Mouse (Mus musculus) brain, embryonic 18.5 days (tissue): ENCODE measurements around the gene Ap3d1.
A peak's percentile ranks its signal among the peaks of the same experiment; 100 is the strongest.

Experiments used
- DNase-seq: peaks from one replicate; pipeline ENCODE4 v3.0.0-alpha.2; 2012; ENCODE audit warnings: low read depth, low spot score

Gene Ap3d1

GRCm38 (mm10) chr10:80703643-80704042 is 38.4 kb downstream of the Ap3d1 start:
- DNase-seq: no peak

- peak; percentile 84 for DNase-seq
These were observed 39.3 kb downstream of the Ap3d1 start for GRCm38 (mm10) chr10:80702536-80703390.

GRCm38 (mm10) chr10:80701721-80702535 is 40.1 kb downstream of the Ap3d1 start, which contains the start of the genes Mob3a and Izumo4:
Gene Mob3a (minus strand): TSS chr10:80701977.
Gene Izumo4 (plus strand): TSS chr10:80702184.
- peak; percentile 98 for DNase-seq

- no peak for DNase-seq
These were observed 41.3 kb downstream of the Ap3d1 start for GRCm38 (mm10) chr10:80700732-80701131.

- no peak for DNase-seq
These were observed 42.0 kb downstream of the Ap3d1 start for GRCm38 (mm10) chr10:80700038-80700504.

- DNase-seq: no peak
These were observed 43.5 kb downstream of the Ap3d1 start for GRCm38 (mm10) chr10:80698605-80699004.

- no peak for DNase-seq
These were observed 44.3 kb downstream of the Ap3d1 start for GRCm38 (mm10) chr10:80697812-80698211.

GRCm38 (mm10) chr10:80697393-80697787 is 44.7 kb downstream of the Ap3d1 start:
- no peak for DNase-seq

GRCm38 (mm10) chr10:80696502-80697392 is 45.3 kb downstream of the Ap3d1 start:
- DNase-seq: no peak

GRCm38 (mm10) chr10:80695801-80696501 is 46.1 kb downstream of the Ap3d1 start:
- no peak for DNase-seq

GRCm38 (mm10) chr10:80695186-80695585 is 46.9 kb downstream of the Ap3d1 start:
- DNase-seq: no peak

GRCm38 (mm10) chr10:80694159-80694938 is 47.7 kb downstream of the Ap3d1 start:
- no peak for DNase-seq

GRCm38 (mm10) chr10:80693401-80694045 is 48.5 kb downstream of the Ap3d1 start:
- no peak for DNase-seq

GRCm38 (mm10) chr10:80692249-80693165 is 49.6 kb downstream of the Ap3d1 start:
- no peak for DNase-seq

GRCm38 (mm10) chr10:80687850-80688249 is 54.2 kb downstream of the Ap3d1 start:
- no peak for DNase-seq

GRCm38 (mm10) chr10:80686617-80687016 is 55.4 kb downstream of the Ap3d1 start:
- no peak for DNase-seq

GRCm38 (mm10) chr10:80684984-80685383 is 57.1 kb downstream of the Ap3d1 start:
- DNase-seq: no peak

- DNase-seq: no peak
These were observed 57.9 kb downstream of the Ap3d1 start for GRCm38 (mm10) chr10:80684214-80684613.
